Mouse (Mus musculus) ovary, postnatal 14 days (tissue): ENCODE data around the gene Olfr854.

Experiments used
- DNase-seq: peaks from one replicate; pipeline ENCODE4 v3.0.0; 2022; ENCODE audit warnings: low spot score

Gene Olfr854

GRCm38 (mm10) chr9:19567282-19567681 is at the start of gene Olfr854:
Olfr854 (minus strand) TSS chr9:19567382.
- no peak for DNase-seq

- DNase-seq: no peak
Measured at GRCm38 (mm10) chr9:19582317-19582716, 15.1 kb upstream of the Olfr854 start, which contains the start of gene Olfr855. Olfr855 (plus strand) TSS chr9:19582617.

- DNase-seq: no peak
Measured at GRCm38 (mm10) chr9:19540976-19541375, 26.2 kb downstream of the Olfr854 start, which contains the start of gene Olfr853. Olfr853 (minus strand) TSS chr9:19541076.
